Mouse (Mus musculus): ENCODE measurements at regions not wholly inside any gene's neighbourhood (a gene's known extent, or its start where the extent isn't known, plus 50 kb on each side); places are given as distances from the start of the nearest gene placed in this dataset.
"Not testable (repeated sequence)": the region's sequence is repeated elsewhere in the genome, so short reads cannot be mapped to it uniquely, and the experiment has no call there.

DNA sequence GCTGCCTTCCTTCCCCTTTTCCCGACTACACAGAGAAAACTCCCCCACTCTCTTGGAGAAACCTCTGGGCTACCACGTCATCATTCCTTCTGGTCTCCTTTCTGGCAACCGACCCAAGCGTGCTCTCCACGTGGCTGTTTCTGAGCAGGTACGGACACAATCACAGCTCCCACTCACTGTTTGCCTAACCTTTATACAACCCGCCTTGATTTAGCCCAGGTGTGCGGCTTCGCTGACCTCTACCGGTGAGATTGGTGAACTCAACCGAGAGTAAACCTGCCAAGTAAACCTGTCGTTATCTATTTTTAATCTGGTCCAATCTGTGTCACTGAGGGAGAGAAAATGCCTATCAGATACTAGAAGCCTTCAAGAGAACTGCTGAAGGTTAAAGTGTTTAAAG lies 142.7 kb upstream of the Gnai1 start:
- no peak for DNase-seq (ENCODE audit: low read depth, low spot score)

DNA sequence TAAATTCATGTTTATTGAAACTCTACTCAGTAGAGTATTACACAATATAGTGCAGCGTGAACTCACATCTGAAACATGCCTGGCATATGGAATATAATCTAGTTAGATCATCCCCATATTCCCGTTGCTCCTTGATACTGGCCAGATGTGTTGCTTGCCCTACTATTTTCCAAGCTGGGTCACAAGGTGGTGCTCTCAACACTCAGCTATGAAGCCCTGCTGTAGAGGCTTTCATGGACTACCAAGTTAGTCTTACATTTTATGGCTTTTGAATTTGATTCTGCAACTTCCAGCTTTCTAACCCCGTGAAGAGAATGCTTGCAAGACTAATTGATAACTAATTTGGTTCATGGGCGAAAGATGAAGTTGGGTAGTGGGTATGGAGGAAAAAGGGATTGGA lies 134.2 kb upstream of the Gnai1 start:
- no peak for DNase-seq (ENCODE audit: low read depth, low spot score)

DNA sequence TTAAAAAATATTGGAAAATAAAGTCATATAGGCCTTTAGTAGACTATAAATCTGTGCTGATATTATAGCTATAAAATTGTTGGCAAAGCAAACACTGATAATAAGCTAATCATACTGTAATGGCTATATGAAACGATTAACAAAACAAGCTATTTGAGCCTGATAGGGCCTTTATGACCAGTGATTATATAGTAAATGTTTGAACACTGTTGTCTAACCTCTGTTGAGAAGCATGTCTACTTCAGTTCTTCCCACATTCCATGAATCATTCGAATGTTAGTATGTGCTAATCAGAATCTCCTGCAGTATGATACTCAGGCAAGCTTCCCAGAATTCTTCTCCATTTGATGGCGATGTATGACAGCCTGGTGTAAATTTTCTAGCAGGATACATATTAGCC lies 129.6 kb upstream of the Gnai1 start:
- no peak for DNase-seq (ENCODE audit: low read depth, low spot score)

DNA sequence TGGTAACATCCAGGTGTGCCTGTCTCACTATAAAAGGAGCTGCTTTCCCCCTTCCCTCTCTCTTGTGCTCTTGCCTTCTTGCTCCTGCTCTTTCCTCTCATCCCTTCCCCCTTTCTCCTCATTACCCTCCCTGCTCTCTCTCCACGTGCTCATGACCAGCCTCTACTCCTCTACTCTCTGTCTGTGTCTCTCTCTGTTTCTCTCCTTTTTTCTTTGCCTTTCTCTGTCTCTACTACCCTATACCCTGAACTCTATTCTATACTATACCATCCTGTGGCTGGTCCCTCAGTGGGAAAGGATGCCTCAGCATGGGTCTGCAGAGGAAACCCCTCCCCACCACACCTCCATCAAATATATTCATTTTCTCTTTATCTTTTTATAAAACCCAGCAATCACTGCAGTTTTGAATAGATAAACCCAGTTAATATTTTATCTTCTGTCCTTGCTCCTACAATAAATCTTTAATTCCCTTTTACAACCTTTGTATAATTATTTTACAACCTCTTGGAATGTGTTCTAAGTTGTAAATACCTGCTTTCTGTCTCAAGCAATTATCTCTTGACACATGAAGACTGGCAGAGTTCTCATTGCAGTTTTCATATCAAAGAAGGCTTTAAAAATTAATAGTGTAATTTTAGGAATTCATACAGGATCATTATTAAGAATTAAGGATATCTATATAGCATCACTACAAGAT lies 127.1 kb upstream of the Gnai1 start:
- DNase-seq (ENCODE audit: low read depth, low spot score), result no peak

DNA sequence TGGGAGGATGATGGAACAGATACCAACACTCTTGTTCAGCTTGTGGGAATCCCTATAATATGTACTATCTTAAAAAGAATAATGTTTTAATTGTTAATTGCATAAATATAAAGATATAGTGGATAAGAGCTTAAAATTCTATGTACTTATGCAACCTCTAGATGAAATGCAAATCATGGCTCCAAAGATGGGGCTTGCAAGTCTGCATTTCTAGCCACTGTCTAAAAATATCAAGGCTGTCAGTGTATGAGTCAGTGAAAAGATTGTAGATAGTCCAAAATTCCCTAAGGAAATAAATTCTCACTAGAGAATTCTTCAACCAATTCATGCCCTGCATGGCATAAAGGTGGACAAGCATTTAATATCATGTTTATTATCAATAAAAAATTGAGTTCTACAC lies 124.2 kb upstream of the Gnai1 start:
- DNase-seq (ENCODE audit: low read depth, low spot score), result no peak

DNA sequence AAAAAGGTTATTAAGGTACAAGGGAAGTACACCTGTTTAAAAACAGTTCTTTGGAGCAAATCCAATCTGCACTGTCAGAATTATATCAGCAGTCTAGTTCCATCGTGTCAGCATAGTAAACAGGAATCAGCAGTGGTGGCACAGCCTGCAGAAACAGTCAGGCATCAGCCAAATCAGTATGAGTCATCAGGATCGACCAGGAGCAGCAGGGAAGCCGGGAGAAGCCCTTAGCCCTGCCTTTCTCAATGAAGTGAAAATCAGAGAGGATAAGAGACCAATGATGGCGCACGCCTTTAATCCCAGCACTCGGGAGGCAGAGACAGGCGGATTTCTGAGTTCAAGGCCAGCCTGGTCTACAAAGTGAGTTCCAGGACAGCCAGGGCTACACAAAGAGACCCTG lies 118.3 kb upstream of the Gnai1 start:
- DNase-seq (ENCODE audit: low read depth, low spot score), result no peak

DNA sequence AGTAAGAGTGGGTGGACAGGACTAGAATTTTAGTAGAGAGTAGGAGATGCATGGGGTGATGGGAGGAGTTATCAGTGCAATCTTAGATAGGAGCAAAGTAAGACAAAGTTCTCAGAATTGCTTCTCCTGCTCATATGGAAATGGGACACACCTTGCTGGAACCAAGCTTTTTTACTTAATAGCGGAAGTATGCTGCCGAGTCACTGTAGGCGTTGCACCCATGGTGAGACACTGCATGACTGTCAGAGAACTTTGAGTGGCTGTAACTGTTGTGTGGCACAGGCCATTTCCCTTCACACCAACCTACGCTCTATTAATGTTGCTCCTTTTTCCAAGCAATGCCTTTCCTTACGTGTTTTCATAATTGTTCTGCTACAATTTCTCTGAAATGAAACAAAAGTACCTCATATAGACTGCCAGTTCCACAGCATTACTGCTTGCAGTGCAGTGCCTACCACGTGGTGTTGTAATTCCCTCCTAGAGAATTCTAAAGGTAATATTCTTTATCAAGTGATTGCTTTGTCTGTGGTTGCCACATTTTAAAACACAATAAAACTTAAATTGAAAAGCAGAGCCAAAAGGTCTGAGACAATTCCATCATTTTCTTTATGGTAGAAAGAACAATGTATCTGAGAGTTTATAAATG lies 117.3 kb upstream of the Gnai1 start:
- no peak for DNase-seq (ENCODE audit: low read depth, low spot score)

DNA sequence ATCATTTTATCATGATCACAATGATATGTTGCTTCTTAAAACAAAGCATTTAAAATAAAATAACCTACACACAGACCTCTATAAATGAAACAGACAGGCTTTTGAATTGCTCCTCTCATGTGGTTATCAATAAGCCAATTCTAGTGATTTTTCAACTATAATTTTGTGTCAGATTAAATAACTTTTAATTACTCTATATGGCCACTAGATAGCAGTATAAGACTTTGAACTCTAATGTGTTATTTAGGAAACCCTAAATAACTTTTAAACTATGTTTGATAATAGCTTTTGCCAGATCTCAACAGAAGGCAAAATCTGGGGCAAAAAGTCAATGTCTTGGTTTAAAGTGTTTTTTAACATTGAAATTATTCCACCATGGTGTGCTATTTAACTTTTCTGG lies 112.0 kb upstream of the Gnai1 start:
- DNase-seq (ENCODE audit: low read depth, low spot score), result no peak

DNA sequence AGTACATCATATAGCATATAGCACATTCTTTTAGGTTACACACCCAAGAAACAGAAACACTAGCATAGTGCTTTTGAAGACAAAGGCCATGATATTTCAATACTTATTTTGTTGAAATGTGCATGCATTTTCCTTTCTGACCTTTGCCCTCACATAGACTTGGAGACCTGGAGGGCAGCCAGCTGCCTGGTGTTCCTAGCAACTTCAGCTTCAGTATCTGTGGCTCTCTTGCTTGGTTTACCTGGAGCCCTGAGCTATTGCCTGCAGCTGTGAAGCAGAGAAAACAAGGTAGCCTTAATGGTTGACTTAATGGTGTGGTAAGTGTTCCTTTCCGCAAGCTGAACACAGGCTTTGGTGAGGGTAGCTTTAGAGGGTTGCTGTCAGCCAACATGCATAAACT lies 97.6 kb upstream of the Gnai1 start:
- peak; percentile 2 for DNase-seq (ENCODE audit: low read depth, low spot score)

DNA sequence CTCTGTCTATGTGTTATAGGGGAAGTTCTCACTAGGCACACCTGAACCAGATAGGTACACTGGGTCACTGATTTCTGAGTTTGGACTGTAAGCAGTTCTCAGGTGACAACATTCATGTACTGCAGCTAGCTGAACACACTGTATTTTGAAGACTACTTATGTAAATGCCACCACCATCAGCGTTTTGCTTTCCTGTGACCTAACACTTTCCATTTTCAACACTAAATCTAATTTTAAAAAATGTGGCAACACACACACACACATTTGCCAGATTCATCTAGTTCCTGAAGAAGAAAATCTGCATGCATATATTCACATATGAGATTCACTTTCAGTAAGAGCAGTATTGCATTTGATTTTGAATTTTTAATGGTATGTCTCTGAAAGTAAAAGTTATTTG lies 96.0 kb upstream of the Gnai1 start:
- DNase-seq (ENCODE audit: low read depth, low spot score), result no peak

DNA sequence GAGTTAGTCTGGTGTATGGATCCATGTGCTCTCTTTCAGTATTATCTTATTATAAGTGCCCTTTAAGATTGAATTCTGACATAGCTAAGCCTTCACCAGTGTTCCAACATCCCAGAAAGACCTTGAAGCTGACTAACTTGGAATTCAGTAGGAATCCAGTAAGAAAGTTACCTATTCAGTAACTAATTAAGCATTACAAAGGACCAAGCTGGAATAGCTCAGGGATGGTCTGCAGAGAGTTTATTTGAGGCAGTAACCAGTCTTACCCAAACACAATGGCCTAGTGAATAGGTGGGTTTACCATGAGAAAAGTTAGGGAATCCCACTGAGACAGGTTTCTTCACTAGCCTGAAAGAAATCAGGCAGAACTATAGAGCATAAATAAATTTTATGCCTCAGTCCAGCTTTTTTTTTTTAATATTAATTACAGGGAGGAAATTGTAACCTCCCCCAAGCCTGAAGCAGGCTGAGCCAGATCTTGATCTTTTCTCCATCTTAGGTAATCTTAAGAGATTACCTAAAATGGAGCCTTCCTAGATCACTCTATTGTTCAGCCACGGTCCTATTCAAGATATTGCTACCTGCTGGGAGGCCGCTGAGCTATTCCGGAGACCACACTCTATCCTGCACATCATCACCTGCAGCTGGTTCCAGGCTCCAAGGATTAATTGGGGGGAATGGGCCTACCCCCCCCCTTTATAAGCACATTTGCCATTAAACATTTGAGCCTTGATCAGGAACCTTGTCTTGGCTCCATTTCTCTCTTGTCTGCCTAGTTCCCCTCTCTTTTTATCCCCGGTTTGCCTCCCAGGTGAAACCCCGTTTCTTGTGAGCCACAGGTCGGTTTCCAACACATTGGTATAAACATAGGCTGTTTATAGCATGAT lies 93.0 kb upstream of the Gnai1 start:
- DNase-seq (ENCODE audit: low read depth, low spot score), result not testable (repeated sequence)

DNA sequence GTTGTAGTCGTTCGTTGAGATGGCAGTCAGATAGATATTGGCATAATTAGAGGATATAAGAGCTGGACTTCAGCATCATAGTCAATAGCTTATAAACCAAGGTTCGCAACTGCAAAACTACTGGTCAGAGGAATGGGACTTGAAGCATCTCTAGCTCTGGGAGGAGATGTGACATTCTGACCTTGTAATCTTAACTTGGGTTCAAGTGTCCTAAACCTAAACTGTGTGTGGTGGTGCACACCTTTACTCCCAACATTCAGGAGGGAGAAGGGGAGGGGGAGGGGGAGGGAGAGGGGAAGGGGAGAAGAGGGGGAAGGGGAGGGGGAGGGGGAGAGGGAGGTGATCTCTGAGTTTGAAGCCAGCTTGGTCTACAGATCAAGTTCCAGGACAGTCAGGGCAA lies 89.1 kb upstream of the Gnai1 start:
- no peak for DNase-seq (ENCODE audit: low read depth, low spot score)

DNA sequence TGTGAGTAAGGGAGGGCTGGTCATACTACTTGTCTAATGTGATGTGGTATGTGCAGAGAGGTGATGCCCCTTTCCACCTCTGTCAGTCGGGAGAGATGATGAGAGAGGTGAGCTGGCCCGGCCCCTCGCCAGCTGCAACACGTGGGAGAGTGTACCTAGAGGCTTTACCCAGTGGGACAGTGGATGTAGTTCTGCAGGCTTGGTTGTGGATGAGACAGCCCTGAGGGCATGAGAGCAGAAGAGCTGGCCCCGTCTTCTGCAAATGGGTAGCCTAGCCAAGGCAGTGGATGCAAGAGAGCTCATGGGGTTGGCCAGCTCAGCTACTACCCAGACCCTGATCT lies 88.1 kb upstream of the Gnai1 start:
- no peak for DNase-seq (ENCODE audit: low read depth, low spot score)

DNA sequence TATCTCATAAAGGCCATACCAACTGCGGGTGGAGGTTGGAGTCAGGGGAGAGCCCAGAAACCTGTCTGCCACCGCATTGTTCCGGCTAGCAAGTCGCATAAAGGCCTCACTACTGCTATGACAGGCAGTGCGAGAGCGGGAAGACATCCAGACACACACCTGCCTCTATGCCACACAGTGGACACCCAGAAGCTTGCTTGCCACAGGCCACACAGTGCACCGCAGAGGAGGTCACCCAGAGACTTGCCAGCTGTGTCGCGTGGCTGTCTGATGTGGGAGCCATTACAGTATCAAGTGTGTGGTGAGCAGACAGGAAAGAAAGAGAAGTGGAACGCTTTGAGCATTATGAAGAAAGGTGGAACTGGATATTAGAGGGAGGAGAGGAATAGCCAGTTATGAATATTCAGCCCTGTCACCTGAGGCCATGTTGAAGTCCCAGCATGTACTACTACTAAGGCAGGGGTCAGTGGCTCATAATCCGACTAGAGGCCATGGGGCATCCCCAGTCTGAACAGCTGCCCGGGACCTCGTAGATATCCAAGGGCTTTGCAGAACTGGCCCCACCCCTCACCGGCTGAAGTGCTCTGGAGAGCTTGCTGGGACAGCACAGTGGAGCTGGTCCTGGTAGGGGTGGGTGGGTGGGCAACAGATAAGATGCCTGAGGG lies 87.6 kb upstream of the Gnai1 start:
- DNase-seq (ENCODE audit: low read depth, low spot score), result no peak

DNA sequence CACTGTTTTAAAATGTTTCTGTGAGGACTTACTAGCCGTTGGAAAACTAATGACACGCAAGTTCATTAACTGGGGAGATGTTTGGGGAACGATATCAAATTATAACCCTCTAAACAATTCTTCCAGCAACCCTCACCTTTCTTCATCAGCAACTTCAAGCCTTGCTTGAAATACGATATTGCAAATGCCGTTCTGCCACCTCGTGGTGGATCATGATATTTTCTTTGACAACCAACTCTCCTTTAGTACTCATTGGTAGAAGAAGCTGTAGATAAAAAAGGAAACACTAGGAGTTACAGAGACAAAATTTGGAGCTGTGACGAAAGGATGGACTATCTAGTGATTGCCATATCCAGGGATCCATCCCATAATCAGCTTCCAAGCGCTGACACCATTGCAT lies 85.8 kb upstream of the Gnai1 start:
- peak; percentile 78 for DNase-seq (ENCODE audit: low read depth, low spot score)

DNA sequence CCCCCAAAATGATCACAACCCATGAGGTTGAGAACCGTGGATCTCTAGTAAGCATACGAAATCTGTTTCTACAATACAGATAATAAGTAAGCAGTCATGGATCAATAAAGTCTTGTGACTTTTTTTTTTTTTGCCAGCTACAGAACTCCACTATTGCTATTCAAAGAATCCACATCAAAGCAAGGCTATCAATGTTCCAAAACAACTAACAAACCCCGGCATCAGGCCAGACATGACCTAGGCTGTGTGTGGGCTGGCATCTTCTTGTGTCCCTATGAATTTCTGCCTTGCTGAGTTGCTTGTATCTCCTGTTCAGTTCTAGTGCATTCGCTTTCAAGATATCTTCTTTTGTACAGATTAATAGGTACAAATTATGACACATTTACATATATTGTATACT lies 79.8 kb upstream of the Gnai1 start:
- no peak for DNase-seq (ENCODE audit: low read depth, low spot score)

DNA sequence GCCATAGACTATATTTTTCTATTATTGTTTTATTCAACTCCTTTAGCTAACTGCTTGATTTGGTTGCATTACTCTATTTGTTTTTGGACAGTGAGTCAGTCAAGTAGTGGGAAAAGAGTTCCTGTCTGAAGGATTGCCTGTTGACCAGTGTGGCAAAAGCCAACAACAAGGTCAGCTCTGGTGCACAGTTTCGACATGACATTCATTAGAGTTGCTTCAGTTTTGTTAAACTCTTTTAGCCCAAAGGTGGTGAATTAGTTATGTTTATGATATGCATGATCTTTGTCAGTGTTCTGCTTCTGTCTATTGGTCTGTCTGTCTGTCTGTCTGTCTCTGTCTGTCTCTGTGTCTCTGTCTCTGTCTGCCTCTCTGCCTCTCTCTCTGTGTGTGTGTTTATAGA lies 79.1 kb upstream of the Gnai1 start:
- no peak for DNase-seq (ENCODE audit: low read depth, low spot score)

DNA sequence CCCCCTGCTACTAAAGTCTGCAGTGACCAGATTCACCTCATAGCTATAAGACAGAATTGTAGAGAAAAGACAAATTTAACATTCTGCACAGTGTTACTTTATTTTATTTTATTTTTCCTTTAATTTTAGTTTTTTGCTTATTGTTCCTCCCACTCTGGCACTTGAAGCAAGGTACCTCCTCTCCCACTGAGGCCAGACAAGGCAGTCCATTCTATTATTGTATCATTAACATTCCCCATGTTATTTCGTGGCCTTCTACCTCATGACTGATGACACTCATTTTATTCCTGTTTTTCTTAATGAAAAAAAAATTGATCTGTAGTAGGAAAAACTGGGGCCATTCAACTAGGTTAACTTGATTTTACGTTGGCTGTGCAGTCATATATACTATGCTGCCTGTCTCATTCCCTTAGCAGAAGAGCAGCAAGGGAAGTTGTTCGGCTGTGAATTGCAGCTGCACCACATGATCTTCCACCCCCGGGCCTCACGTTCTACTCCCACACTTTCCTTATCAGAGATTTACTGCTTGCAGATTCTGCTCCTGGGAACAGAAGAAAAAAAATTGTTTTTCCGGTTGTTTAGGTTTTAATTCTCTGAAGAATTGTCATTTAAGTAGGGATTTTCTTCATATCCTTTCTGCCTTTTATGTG lies 76.1 kb upstream of the Gnai1 start:
- DNase-seq (ENCODE audit: low read depth, low spot score), result no peak

DNA sequence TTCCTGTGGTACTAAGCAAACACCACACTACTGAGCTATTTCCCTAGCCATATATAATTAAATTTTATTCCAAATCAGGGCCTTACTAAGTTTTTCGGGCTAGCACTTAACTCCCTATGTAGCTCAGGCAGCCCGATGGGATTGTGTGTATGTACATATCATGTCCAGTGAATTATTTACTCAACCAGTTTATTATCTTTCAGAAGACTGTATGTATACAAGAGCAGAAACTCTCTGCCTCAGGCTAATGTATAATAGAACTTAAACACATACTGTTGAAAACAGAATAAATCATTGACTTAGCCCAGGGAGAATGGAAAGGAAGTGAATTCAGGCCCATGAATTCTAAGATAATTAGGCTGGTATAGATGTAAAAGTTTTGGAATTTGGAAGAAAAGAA lies 74.1 kb upstream of the Gnai1 start:
- DNase-seq (ENCODE audit: low read depth, low spot score), result no peak

DNA sequence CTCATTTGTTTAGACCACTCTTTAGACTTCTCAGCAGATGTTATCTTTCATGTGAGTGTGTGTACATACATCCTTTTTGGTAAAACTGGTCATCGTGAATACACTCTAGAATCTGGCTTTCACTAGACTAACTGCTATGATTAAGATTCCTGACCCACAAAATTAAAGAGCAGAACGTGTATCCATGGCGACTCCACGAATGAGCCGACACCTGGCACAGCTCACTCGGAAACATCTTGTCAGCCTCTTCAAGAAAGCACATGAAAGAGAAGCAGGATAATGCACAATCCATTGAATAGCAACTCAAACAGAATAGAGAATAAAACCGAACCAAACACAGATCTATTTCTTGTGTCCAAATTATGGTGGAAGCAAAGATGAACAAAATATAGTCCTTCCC lies 73.1 kb upstream of the Gnai1 start:
- no peak for DNase-seq (ENCODE audit: low read depth, low spot score)

DNA sequence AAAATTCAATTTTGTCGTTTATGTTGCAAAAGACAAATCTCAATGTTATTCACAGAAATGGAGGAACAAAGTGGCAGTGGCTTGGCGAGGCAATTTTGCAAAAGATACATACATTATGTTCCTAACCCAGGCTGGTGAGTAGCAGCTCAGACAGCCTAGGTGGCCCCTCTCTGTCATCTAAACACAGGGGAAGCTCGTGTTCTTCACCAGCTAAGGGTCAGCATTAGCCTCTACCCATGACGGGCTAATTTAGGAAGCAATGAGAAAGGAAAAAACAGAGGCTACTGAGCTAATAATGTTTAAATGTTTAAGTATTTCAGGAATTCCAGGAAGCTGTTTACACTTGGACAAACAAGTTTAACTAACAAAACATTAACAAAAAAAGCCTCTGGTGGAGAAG lies 64.9 kb upstream of the Gnai1 start:
- no peak for DNase-seq (ENCODE audit: low read depth, low spot score)

DNA sequence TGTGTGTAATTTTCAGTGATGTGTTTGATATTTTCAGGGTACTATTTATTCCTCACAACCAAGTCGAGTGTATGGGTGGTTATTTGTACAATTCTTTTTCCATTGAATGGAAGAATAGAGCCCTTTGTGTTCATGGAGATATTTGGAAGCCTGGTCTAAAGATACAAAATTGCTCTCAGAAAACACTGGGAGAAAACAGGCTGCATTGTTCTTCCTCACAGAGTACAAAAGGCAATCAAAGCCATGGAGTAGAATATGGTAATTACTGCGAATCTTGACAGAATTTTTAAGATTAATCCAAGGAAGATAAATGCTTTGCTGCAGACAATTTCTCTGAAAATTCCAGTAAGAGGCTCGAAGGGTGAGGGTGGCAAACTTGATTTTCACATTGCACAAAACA lies 54.7 kb upstream of the Gnai1 start:
- DNase-seq (ENCODE audit: low read depth, low spot score), result no peak

Data from forelimb bud, embryonic 11.5 days (tissue).